Mouse (Mus musculus) lung, embryonic 14.5 days (tissue): ENCODE measurements around the gene Mycbpap. TPM values are rescaled to one million over a fixed set of nuclear protein-coding genes. Genes with fewer than 3 reads are reported as not detected.

Experiments used
- ATAC-seq: fragments of 200-750 bp; cut with Nextera tagmentation; 2 replicates; pipeline ENCODE4 v1.8.0; 2017; ENCODE audit warnings: mild to moderate bottlenecking, moderate TSS enrichment, moderate library complexity; ENCODE audit not compliant: insufficient read depth
- DNase-seq: peaks from one replicate; pipeline ENCODE4 v3.0.0-alpha.2; 2015
- H3K27ac ChIP-seq: fragments of 300-500 bp; sonication (generic); 2 replicates; pipeline ENCODE4 v1.5.1; 2014; ENCODE audit warnings: low read depth, mild to moderate bottlenecking, moderate library complexity
- H3K27me3 ChIP-seq: fragments of 300-500 bp; sonication (generic); 2 replicates; pipeline ENCODE4 v1.6.1; 2014; ENCODE audit warnings: low read length, control low read depth; ENCODE audit not compliant: insufficient read depth
- H3K36me3 ChIP-seq: fragments of 300-500 bp; sonication (generic); 2 replicates; pipeline ENCODE4 v1.6.1; 2014; ENCODE audit warnings: control low read depth; ENCODE audit not compliant: insufficient read depth
- H3K4me1 ChIP-seq: fragments of 300-500 bp; sonication (generic); 2 replicates; pipeline ENCODE4 v1.6.1; 2014; ENCODE audit warnings: antibody characterized with exemption, control low read depth; ENCODE audit not compliant: insufficient read depth
- H3K4me2 ChIP-seq: fragments of 300-500 bp; sonication (generic); 2 replicates; pipeline ENCODE4 v1.6.1; 2014; ENCODE audit warnings: mild to moderate bottlenecking
- H3K4me3 ChIP-seq: fragments of 300-500 bp; sonication (generic); 2 replicates; pipeline ENCODE4 v1.5.1; 2014; ENCODE audit warnings: low read depth, low read length
- H3K9ac ChIP-seq: fragments of 300-500 bp; sonication (generic); 2 replicates; pipeline ENCODE4 v1.6.1; 2014
- H3K9me3 ChIP-seq: fragments of 300-500 bp; sonication (generic); 2 replicates; pipeline ENCODE4 v1.6.1; 2016; ENCODE audit warnings: low read depth, low read length, control low read depth
- CTCF ChIP-seq: IDR thresholded peaks from 2 replicates; pipeline ENCODE4 v1.5.1; 2016; ENCODE audit warnings: antibody characterized with exemption, low read depth
- WGBS: fragments of 180-500 bp; shearing (Covaris S2); extraction: QIAGEN DNeasy Blood & Tissue Kit; methylation state at CpG from one replicate; pipeline ENCODE4 v1.1.7; 2014; 5-methylcytosine and 5-hydroxymethylcytosine counted together
- polyA plus RNA-seq: library from polyadenylated mRNA; unstranded; fragments of >200 nt; fragmentation: Nextera tagmentation; extraction: Ambion mirVana; gene quantifications from 2 replicates; pipeline ENCODE4 v1.2.1, GENCODE M21; 2014

Mycbpap gene
- polyA plus RNA-seq, 1 experiment from 2014 or later = 3.2 TPM

GRCm38 (mm10) chr11:94533171-94533570 is 11.6 kb upstream of the Mycbpap start:
- 64% methylated on average over 8 of the region's 8 CpGs for WGBS
- no peak overlapping the region for H3K27ac ChIP-seq
- H3K4me1 ChIP-seq = no peaks in the 10 kb centered on the region
- H3K9me3 ChIP-seq = no peaks in the 10 kb centered on the region
- no peak for ATAC-seq
- H3K4me3 ChIP-seq = no peak overlapping the region
- no peak for DNase-seq
- no peaks in the 10 kb centered on the region for H3K36me3 ChIP-seq
- H3K9ac ChIP-seq = no peak overlapping the region
- no peaks in the 10 kb centered on the region for H3K27me3 ChIP-seq
- no peak overlapping the region for H3K4me2 ChIP-seq
- no peak for TF ChIP-seq CTCF

DNA sequence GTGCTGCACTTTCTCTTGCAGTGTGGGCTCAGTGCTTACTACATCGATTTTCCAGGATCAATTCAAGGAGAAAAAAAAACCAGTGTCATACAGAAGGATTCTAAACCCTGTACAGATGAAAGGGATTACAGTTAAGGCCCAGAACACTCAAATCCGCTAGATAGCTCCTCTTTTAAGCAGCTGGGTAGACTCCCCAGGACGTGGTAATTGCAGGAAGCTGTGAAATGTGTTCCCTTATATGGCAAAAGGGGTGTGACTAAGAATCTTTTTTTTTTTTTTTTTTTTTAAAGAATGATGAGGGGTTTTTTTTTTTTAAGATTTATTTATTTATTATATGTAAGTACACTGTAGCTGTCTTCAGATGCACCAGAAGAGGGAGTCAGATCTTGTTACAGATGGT is 7.3 kb upstream of the Mycbpap start:
- no peaks in the 10 kb centered on the region for H3K27me3 ChIP-seq
- H3K4me3 ChIP-seq = no peak overlapping the region
- TF ChIP-seq CTCF = no peak
- no peak overlapping the region for H3K9ac ChIP-seq
- 46% methylated on average over 3 of the region's 3 CpGs for WGBS
- 0 out of 2 replicates have a peak, but pooled peaks cover 4% of the 10 kb centered on the region for H3K4me1 ChIP-seq
- H3K36me3 ChIP-seq = no peaks in the 10 kb centered on the region
- H3K27ac ChIP-seq = no peak overlapping the region
- H3K4me2 ChIP-seq = no peak overlapping the region
- ATAC-seq (no peak), DNase-seq (no peak)
- H3K9me3 ChIP-seq = no peaks in the 10 kb centered on the region

GRCm38 (mm10) chr11:94526171-94526879 is 4.8 kb upstream of the Mycbpap start:
- H3K4me2 ChIP-seq = no peak overlapping the region
- no peaks in the 10 kb centered on the region for H3K27me3 ChIP-seq
- TF ChIP-seq CTCF = no peak
- H3K4me3 ChIP-seq = no peak overlapping the region
- 36% methylated on average over 9 of the region's 9 CpGs for WGBS
- no peak overlapping the region for H3K9ac ChIP-seq
- peak; percentile 60 for ATAC-seq
- no peaks in the 10 kb centered on the region for H3K9me3 ChIP-seq
- peak; percentile 55 for DNase-seq
- no peaks in the 10 kb centered on the region for H3K36me3 ChIP-seq
- peaks cover 12% of the 10 kb centered on the region for H3K4me1 ChIP-seq
- H3K27ac ChIP-seq = no peak overlapping the region

DNA sequence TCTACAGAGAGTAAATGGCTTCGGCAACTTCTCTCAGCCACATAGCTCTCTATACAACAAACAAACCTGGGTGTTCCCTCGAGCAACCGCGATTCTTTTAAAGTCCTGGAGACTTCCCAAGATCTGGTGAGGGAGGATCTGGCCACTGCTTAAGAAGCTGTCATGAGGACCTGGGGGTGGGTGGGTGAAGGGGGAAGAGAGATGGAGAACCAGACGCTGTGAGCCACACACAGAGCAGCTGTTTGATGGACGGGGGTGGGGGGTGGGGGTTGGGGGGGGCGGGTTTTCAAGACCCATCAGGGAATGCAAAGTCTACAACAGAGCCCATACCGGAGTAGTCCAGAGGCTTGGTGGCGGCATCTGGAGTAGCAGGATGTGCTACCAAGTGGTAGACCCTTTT is 8.1 kb downstream of the Mycbpap start:
- peak; percentile 69 for DNase-seq
- H3K4me2 ChIP-seq = no peak overlapping the region

GRCm38 (mm10) chr11:94508976-94509375 is 12.6 kb downstream of the Mycbpap start:
- H3K4me1 ChIP-seq = no peaks in the 10 kb centered on the region
- no peak overlapping the region for H3K9ac ChIP-seq
- H3K4me2 ChIP-seq = no peak overlapping the region
- no peaks in the 10 kb centered on the region for H3K36me3 ChIP-seq
- no peak overlapping the region for H3K27ac ChIP-seq
- no peak for TF ChIP-seq CTCF
- peaks cover 6% of the 10 kb centered on the region; the same call in 1 of the 2 replicates for H3K9me3 ChIP-seq
- WGBS = 72% methylated on average over 10 of the region's 10 CpGs
- DNase-seq (no peak), ATAC-seq (no peak)
- H3K4me3 ChIP-seq = no peak overlapping the region
- no peaks in the 10 kb centered on the region for H3K27me3 ChIP-seq

More for the DNA sequence above, 8.1 kb downstream of the Mycbpap start:
- no peak overlapping the region for H3K4me3 ChIP-seq
- H3K4me1 ChIP-seq = no peaks in the 10 kb centered on the region
- no peak overlapping the region for H3K9ac ChIP-seq
- no peaks in the 10 kb centered on the region for H3K27me3 ChIP-seq
- no peaks in the 10 kb centered on the region for H3K36me3 ChIP-seq
- peaks cover 6% of the 10 kb centered on the region; the same call in 1 of the 2 replicates for H3K9me3 ChIP-seq
- H3K27ac ChIP-seq = no peak overlapping the region
- peak; percentile 62 for ATAC-seq
- 27% methylated on average over 9 of the region's 9 CpGs for WGBS
- no peak for TF ChIP-seq CTCF

GRCm38 (mm10) chr11:94501482-94501881 is 20.1 kb downstream of the Mycbpap start:
- ATAC-seq (no peak), DNase-seq (no peak)
- Histone ChIP-seq H3K4me2 (no peak overlapping the region), H3K9ac (no peak overlapping the region), H3K36me3 (0 out of 2 replicates have a peak, but pooled peaks cover 2% of the 10 kb centered on the region), H3K4me3 (no peak overlapping the region), H3K4me1 (peaks cover 8% of the 10 kb centered on the region; the same call in 1 of the 2 replicates), H3K27ac (no peak overlapping the region), H3K9me3 (no peaks in the 10 kb centered on the region), H3K27me3 (no peaks in the 10 kb centered on the region)
- no peak for TF ChIP-seq CTCF
- WGBS = 76% methylated on average over 8 of the region's 8 CpGs

GRCm38 (mm10) chr11:94500362-94500761 is 21.2 kb downstream of the Mycbpap start:
- Histone ChIP-seq H3K27me3 (no peaks in the 10 kb centered on the region), H3K9me3 (no peaks in the 10 kb centered on the region), H3K36me3 (0 out of 2 replicates have a peak, but pooled peaks cover 3% of the 10 kb centered on the region), H3K9ac (peak overlapping the region; percentile 62; the same call in 1 of the 2 replicates), H3K4me2 (peak overlapping the region; percentile 69), H3K4me1 (peaks cover 8% of the 10 kb centered on the region; the same call in 1 of the 2 replicates), H3K4me3 (no peak overlapping the region; the same call in 1 of the 2 replicates), H3K27ac (peak overlapping the region; percentile 92)
- WGBS = 18% methylated on average over 8 of the region's 8 CpGs
- no peak for DNase-seq
- no peak for TF ChIP-seq CTCF
- no peak for ATAC-seq
